Mouse (Mus musculus): Measurements from ENCODE around the gene Bcap29. TPM values are rescaled to one million over a fixed set of nuclear protein-coding genes. Genes with fewer than 3 reads are reported as not detected.

The Bcap29 gene
- polyA plus RNA-seq, 1 experiment: 0.56 TPM

- H3K27ac ChIP-seq (ENCODE audit: insufficient read depth, low read depth, low read length): no peak overlapping the region
- H3K4me1 ChIP-seq (ENCODE audit: control insufficient read depth, insufficient read depth, insufficient read length, low read length): no peaks in the 10 kb centered on the region
- TF ChIP-seq POLR2A (IDR thresholded peaks at IDR 0.05; ENCODE audit: low read depth, low read length): no peak
- no peak for TF ChIP-seq CTCF (IDR thresholded peaks at IDR 0.05; ENCODE audit: extremely low read depth, insufficient read length, insufficient replicate concordance, low read depth, low read length)
- no peaks in the 10 kb centered on the region; the same call in 1 of the 2 replicates for H3K36me3 ChIP-seq (ENCODE audit: control insufficient read depth, insufficient read depth, low read length)
- H3K27me3 ChIP-seq (ENCODE audit: control insufficient read depth, insufficient read depth, low read length): no peaks in the 10 kb centered on the region
- WGBS: 97% methylated on average over 3 of the region's 3 CpGs
- H3K4me3 ChIP-seq (ENCODE audit: low read depth, low read length): no peak overlapping the region
Observed at GRCm38 (mm10) chr12:31604894-31605293, 29.6 kb downstream of the Bcap29 start.

GRCm38 (mm10) chr12:31603586-31603985 is 30.9 kb downstream of the Bcap29 start:
- WGBS: 60% methylated on average over 6 of the region's 6 CpGs
- TF ChIP-seq CTCF (IDR thresholded peaks at IDR 0.05; ENCODE audit: extremely low read depth, insufficient read length, insufficient replicate concordance, low read depth, low read length) (no peak), POLR2A (IDR thresholded peaks at IDR 0.05; ENCODE audit: low read depth, low read length) (no peak)
- Histone ChIP-seq H3K36me3 (ENCODE audit: control insufficient read depth, insufficient read depth, low read length) (peaks cover 3% of the 10 kb centered on the region), H3K27me3 (ENCODE audit: control insufficient read depth, insufficient read depth, low read length) (no peaks in the 10 kb centered on the region), H3K27ac (ENCODE audit: insufficient read depth, low read depth, low read length) (no peak overlapping the region), H3K4me1 (ENCODE audit: control insufficient read depth, insufficient read depth, insufficient read length, low read length) (no peaks in the 10 kb centered on the region), H3K4me3 (ENCODE audit: low read depth, low read length) (no peak overlapping the region)

- no peak overlapping the region for H3K4me3 ChIP-seq (ENCODE audit: low read depth, low read length)
- TF ChIP-seq POLR2A (IDR thresholded peaks at IDR 0.05; ENCODE audit: low read depth, low read length): no peak
- TF ChIP-seq CTCF (IDR thresholded peaks at IDR 0.05; ENCODE audit: extremely low read depth, insufficient read length, insufficient replicate concordance, low read depth, low read length): no peak
- H3K27ac ChIP-seq (ENCODE audit: insufficient read depth, low read depth, low read length): no peak overlapping the region
- H3K27me3 ChIP-seq (ENCODE audit: control insufficient read depth, insufficient read depth, low read length): no peaks in the 10 kb centered on the region
- H3K4me1 ChIP-seq (ENCODE audit: control insufficient read depth, insufficient read depth, insufficient read length, low read length): no peaks in the 10 kb centered on the region
- 95% methylated on average over 3 of the region's 3 CpGs for WGBS
- peaks cover 8% of the 10 kb centered on the region; the same call in 1 of the 2 replicates for H3K36me3 ChIP-seq (ENCODE audit: control insufficient read depth, insufficient read depth, low read length)
Observed at GRCm38 (mm10) chr12:31594296-31594695, 40.2 kb downstream of the Bcap29 start.

GRCm38 (mm10) chr12:31592011-31592410 is 42.4 kb downstream of the Bcap29 start:
- H3K4me3 ChIP-seq (ENCODE audit: low read depth, low read length): no peak overlapping the region
- H3K27me3 ChIP-seq (ENCODE audit: control insufficient read depth, insufficient read depth, low read length): no peaks in the 10 kb centered on the region
- TF ChIP-seq POLR2A (IDR thresholded peaks at IDR 0.05; ENCODE audit: low read depth, low read length) (no peak), CTCF (IDR thresholded peaks at IDR 0.05; ENCODE audit: extremely low read depth, insufficient read length, insufficient replicate concordance, low read depth, low read length) (no peak)
- H3K36me3 ChIP-seq (ENCODE audit: control insufficient read depth, insufficient read depth, low read length): peaks cover 6% of the 10 kb centered on the region; the same call in 1 of the 2 replicates
- H3K27ac ChIP-seq (ENCODE audit: insufficient read depth, low read depth, low read length): no peak overlapping the region
- 44% methylated on average over 3 of the region's 3 CpGs for WGBS
- no peaks in the 10 kb centered on the region for H3K4me1 ChIP-seq (ENCODE audit: control insufficient read depth, insufficient read depth, insufficient read length, low read length)

- Histone ChIP-seq H3K27ac (ENCODE audit: insufficient read depth, low read depth, low read length) (no peak overlapping the region), H3K4me3 (ENCODE audit: low read depth, low read length) (no peak overlapping the region), H3K27me3 (ENCODE audit: control insufficient read depth, insufficient read depth, low read length) (no peaks in the 10 kb centered on the region), H3K36me3 (ENCODE audit: control insufficient read depth, insufficient read depth, low read length) (no peaks in the 10 kb centered on the region), H3K4me1 (ENCODE audit: control insufficient read depth, insufficient read depth, insufficient read length, low read length) (no peaks in the 10 kb centered on the region)
- no peak for TF ChIP-seq CTCF (IDR thresholded peaks at IDR 0.05; ENCODE audit: extremely low read depth, insufficient read length, insufficient replicate concordance, low read depth, low read length)
- TF ChIP-seq POLR2A (IDR thresholded peaks at IDR 0.05; ENCODE audit: low read depth, low read length): no peak
- WGBS: 85% methylated on average over 2 of the region's 2 CpGs
Observed at GRCm38 (mm10) chr12:31583726-31584125, 50.7 kb downstream of the Bcap29 start.

- H3K4me3 ChIP-seq (ENCODE audit: low read depth, low read length): no peak overlapping the region
- H3K36me3 ChIP-seq (ENCODE audit: control insufficient read depth, insufficient read depth, low read length): no peaks in the 10 kb centered on the region
- WGBS: 83% methylated on average over 5 of the region's 5 CpGs
- TF ChIP-seq CTCF (IDR thresholded peaks at IDR 0.05; ENCODE audit: extremely low read depth, insufficient read length, insufficient replicate concordance, low read depth, low read length) (no peak), POLR2A (IDR thresholded peaks at IDR 0.05; ENCODE audit: low read depth, low read length) (no peak)
- no peaks in the 10 kb centered on the region for H3K4me1 ChIP-seq (ENCODE audit: control insufficient read depth, insufficient read depth, insufficient read length, low read length)
- no peaks in the 10 kb centered on the region for H3K27me3 ChIP-seq (ENCODE audit: control insufficient read depth, insufficient read depth, low read length)
- H3K27ac ChIP-seq (ENCODE audit: insufficient read depth, low read depth, low read length): no peak overlapping the region
Observed at GRCm38 (mm10) chr12:31582081-31582480, 52.4 kb downstream of the Bcap29 start.

- 85% methylated on average over 7 of the region's 7 CpGs for WGBS
- H3K27ac ChIP-seq (ENCODE audit: insufficient read depth, low read depth, low read length): no peak overlapping the region
Observed at GRCm38 (mm10) chr12:31581319-31581810, 53.1 kb downstream of the Bcap29 start.

More at GRCm38 (mm10) chr12:31581319-31581810, 53.1 kb downstream of the Bcap29 start:
- no peak for TF ChIP-seq POLR2A (IDR thresholded peaks at IDR 0.05; ENCODE audit: low read depth, low read length)
- Histone ChIP-seq H3K4me1 (ENCODE audit: control insufficient read depth, insufficient read depth, insufficient read length, low read length) (no peaks in the 10 kb centered on the region), H3K36me3 (ENCODE audit: control insufficient read depth, insufficient read depth, low read length) (no peaks in the 10 kb centered on the region), H3K4me3 (ENCODE audit: low read depth, low read length) (no peak overlapping the region), H3K27me3 (ENCODE audit: control insufficient read depth, insufficient read depth, low read length) (no peaks in the 10 kb centered on the region)

All from small intestine, adult 2 months (tissue).